Mouse (Mus musculus) erythroblast, embryonic 14.5 days (primary cell): ENCODE data around the gene Fbxo42. TPM values are rescaled to one million over a fixed set of nuclear protein-coding genes. Genes with fewer than 3 reads are reported as not detected.
A peak's percentile ranks its signal among the peaks of the same experiment; 100 is the strongest.

Source experiments
- H3K27me3 ChIP-seq: 2 replicates; pipeline ENCODE4 v1.6.1; 2012; ENCODE audit warnings: inconsistent platforms; ENCODE audit not compliant: control insufficient read depth
- H3K36me3 ChIP-seq: 2 replicates; pipeline ENCODE4 v1.6.1; 2012; ENCODE audit warnings: mild to moderate bottlenecking, inconsistent platforms; ENCODE audit not compliant: control insufficient read depth
- H3K4me1 ChIP-seq: 2 replicates; pipeline ENCODE4 v1.6.1; 2012; ENCODE audit warnings: inconsistent platforms; ENCODE audit not compliant: control insufficient read depth
- H3K4me3 ChIP-seq: replicated peaks from 2 replicates; pipeline ENCODE3; 2012; ENCODE audit warnings: moderate library complexity, mild to moderate bottlenecking, inconsistent platforms
- H3K9me3 ChIP-seq: 2 replicates; pipeline ENCODE4 v1.6.1; 2012; ENCODE audit warnings: low read length, inconsistent platforms, mixed read lengths; ENCODE audit not compliant: control insufficient read depth
- GATA1 ChIP-seq: IDR thresholded peaks from 2 replicates; pipeline ENCODE4 v1.6.1; 2012; ENCODE audit warnings: low read length, inconsistent platforms, mixed read lengths
- TAL1 ChIP-seq: IDR thresholded peaks from 3 replicates; pipeline ENCODE4 v1.6.1; 2012; ENCODE audit warnings: low read length, inconsistent platforms, mixed read lengths
- polyA plus RNA-seq: library from polyadenylated mRNA; stranded (reverse); fragments of >175 nt; gene quantifications from 2 replicates; pipeline ENCODE4 v1.2.3, GENCODE M21; 2012

Gene Fbxo42
- polyA plus RNA-seq, 1 experiment: 6.2 TPM

- peaks cover 58% of the 10 kb centered on the region for H3K36me3 ChIP-seq
- TF ChIP-seq TAL1 (no peak), GATA1 (no peak)
- H3K9me3 ChIP-seq: no peaks in the 10 kb centered on the region
- no peak overlapping the region for H3K4me3 ChIP-seq
- peaks cover 6% of the 10 kb centered on the region for H3K4me1 ChIP-seq
- H3K27me3 ChIP-seq: no peaks in the 10 kb centered on the region
These were observed 56.9 kb downstream of the Fbxo42 start for GRCm38 (mm10) chr4:141204580-141205061.

GRCm38 (mm10) chr4:141207081-141207480 is 59.4 kb downstream of the Fbxo42 start:
- Histone ChIP-seq H3K36me3 (peaks cover 34% of the 10 kb centered on the region), H3K4me3 (no peak overlapping the region), H3K4me1 (peaks cover 6% of the 10 kb centered on the region), H3K27me3 (no peaks in the 10 kb centered on the region), H3K9me3 (no peaks in the 10 kb centered on the region)
- no peak for TF ChIP-seq GATA1

GRCm38 (mm10) chr4:141210524-141211219 is 63.0 kb downstream of the Fbxo42 start:
- TF ChIP-seq TAL1 (no peak), GATA1 (no peak)
- Histone ChIP-seq H3K4me3 (no peak overlapping the region), H3K4me1 (peaks cover 28% of the 10 kb centered on the region), H3K9me3 (no peaks in the 10 kb centered on the region), H3K36me3 (no peaks in the 10 kb centered on the region; the same call in 1 of the 2 replicates), H3K27me3 (no peaks in the 10 kb centered on the region)

DNA sequence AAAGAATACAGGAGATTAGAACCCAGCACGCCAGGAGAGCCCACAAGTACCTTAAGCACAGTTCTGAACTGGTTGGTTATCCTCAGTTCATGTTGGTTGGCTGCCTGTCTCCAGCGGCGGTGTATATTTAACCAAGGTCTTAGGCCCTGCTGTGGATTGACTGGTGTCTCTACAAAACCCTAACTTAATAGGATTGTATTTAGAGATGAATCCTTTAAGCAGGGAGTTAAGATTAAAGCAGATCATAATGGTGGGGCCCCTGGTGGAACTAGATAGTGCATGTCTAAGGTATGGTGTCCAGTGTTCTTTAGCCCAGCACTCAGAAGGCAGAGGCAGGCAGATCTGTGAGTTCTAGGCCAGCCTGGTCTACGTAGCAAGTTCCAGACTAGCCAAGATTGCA is 63.9 kb downstream of the Fbxo42 start:
- Histone ChIP-seq H3K4me3 (no peak overlapping the region), H3K9me3 (no peaks in the 10 kb centered on the region), H3K27me3 (no peaks in the 10 kb centered on the region), H3K36me3 (no peaks in the 10 kb centered on the region), H3K4me1 (peaks cover 28% of the 10 kb centered on the region)
- TF ChIP-seq GATA1: no peak

- Histone ChIP-seq H3K27me3 (no peaks in the 10 kb centered on the region), H3K4me3 (no peak overlapping the region), H3K9me3 (no peaks in the 10 kb centered on the region), H3K4me1 (peaks cover 26% of the 10 kb centered on the region), H3K36me3 (no peaks in the 10 kb centered on the region)
- TF ChIP-seq TAL1 (no peak), GATA1 (no peak)
These were observed 65.2 kb downstream of the Fbxo42 start for GRCm38 (mm10) chr4:141212892-141213291.

DNA sequence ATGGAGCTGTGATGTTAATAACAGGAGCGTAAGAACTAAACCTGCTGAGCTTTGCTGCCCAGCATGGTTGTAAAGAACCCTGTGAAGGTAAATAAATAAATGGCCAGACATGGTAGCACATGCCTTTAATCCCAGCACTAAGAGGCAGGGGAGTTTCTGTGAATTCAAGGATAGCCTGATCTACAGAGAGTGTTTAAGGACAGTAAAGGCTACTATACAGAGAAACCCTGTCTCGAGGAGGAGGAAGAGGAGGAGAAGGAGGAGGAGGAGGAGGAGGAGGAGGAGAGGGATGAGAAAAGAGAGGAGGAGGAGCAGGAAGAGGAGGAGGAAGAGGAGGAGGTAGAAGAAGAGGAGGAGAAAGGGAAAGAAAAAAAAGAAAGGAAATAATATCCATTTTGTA is 65.6 kb downstream of the Fbxo42 start:
- no peak for TF ChIP-seq TAL1
- TF ChIP-seq GATA1: no peak
- H3K27me3 ChIP-seq: no peaks in the 10 kb centered on the region
- no peaks in the 10 kb centered on the region for H3K9me3 ChIP-seq
- H3K4me1 ChIP-seq: peaks cover 26% of the 10 kb centered on the region
- peak overlapping the region; percentile 74 for H3K4me3 ChIP-seq
- H3K36me3 ChIP-seq: no peaks in the 10 kb centered on the region

GRCm38 (mm10) chr4:141213770-141214336 is 66.1 kb downstream of the Fbxo42 start, which contains the start of gene Rsg1:
Gene Rsg1 (plus strand): TSS chr4:141213956.
- no peak for TF ChIP-seq GATA1
- TF ChIP-seq TAL1: no peak
- H3K9me3 ChIP-seq: no peaks in the 10 kb centered on the region
- H3K4me1 ChIP-seq: peaks cover 26% of the 10 kb centered on the region
- no peaks in the 10 kb centered on the region for H3K36me3 ChIP-seq
- H3K27me3 ChIP-seq: no peaks in the 10 kb centered on the region
- H3K4me3 ChIP-seq: peak within 1 kb of the TSS; percentile 74

GRCm38 (mm10) chr4:141214337-141214851 is 66.7 kb downstream of the Fbxo42 start:
- Histone ChIP-seq H3K9me3 (no peaks in the 10 kb centered on the region), H3K27me3 (no peaks in the 10 kb centered on the region), H3K4me3 (peak overlapping the region; percentile 74), H3K36me3 (no peaks in the 10 kb centered on the region), H3K4me1 (peaks cover 26% of the 10 kb centered on the region)
- TF ChIP-seq TAL1: no peak

GRCm38 (mm10) chr4:141219583-141220213 is 72.0 kb downstream of the Fbxo42 start:
- Histone ChIP-seq H3K9me3 (no peaks in the 10 kb centered on the region), H3K27me3 (no peaks in the 10 kb centered on the region), H3K4me1 (peaks cover 2% of the 10 kb centered on the region), H3K36me3 (no peaks in the 10 kb centered on the region; the same call in 1 of the 2 replicates), H3K4me3 (no peak overlapping the region)
- no peak for TF ChIP-seq GATA1
- TF ChIP-seq TAL1: no peak
